Mouse (Mus musculus) intestine, embryonic 15.5 days (tissue): ENCODE measurements around the gene Jam3. TPM values are rescaled to one million over a fixed set of nuclear protein-coding genes. Genes with fewer than 3 reads are reported as not detected.

Source experiments
- ATAC-seq: fragments of 200-750 bp; cut with Nextera tagmentation; 2 replicates; pipeline ENCODE4 v1.8.0; 2017; ENCODE audit warnings: moderate TSS enrichment, moderate library complexity
- H3K27ac ChIP-seq: fragments of 300-500 bp; sonication (generic); 2 replicates; pipeline ENCODE4 v1.5.1; 2015; ENCODE audit warnings: mild to moderate bottlenecking, inconsistent platforms
- H3K27me3 ChIP-seq: fragments of 300-500 bp; sonication (generic); replicated peaks from 2 replicates; pipeline ENCODE4 v1.6.1; 2015; ENCODE audit warnings: inconsistent platforms
- H3K36me3 ChIP-seq: fragments of 300-500 bp; sonication (generic); 2 replicates; pipeline ENCODE4 v1.6.1; 2015; ENCODE audit warnings: inconsistent platforms
- H3K4me1 ChIP-seq: fragments of 300-500 bp; sonication (generic); replicated peaks from 2 replicates; pipeline ENCODE4 v1.6.1; 2015; ENCODE audit warnings: inconsistent platforms
- H3K4me2 ChIP-seq: fragments of 300-500 bp; sonication (generic); replicated peaks from 2 replicates; pipeline ENCODE4 v1.6.1; 2015; ENCODE audit warnings: mild to moderate bottlenecking, inconsistent platforms
- H3K4me3 ChIP-seq: fragments of 300-500 bp; sonication (generic); replicated peaks from 2 replicates; pipeline ENCODE4 v1.5.1; 2015; ENCODE audit warnings: inconsistent platforms
- H3K9ac ChIP-seq: fragments of 300-500 bp; sonication (generic); 2 replicates; pipeline ENCODE4 v1.6.1; 2015; ENCODE audit warnings: inconsistent platforms
- H3K9me3 ChIP-seq: fragments of 300-500 bp; sonication (generic); 2 replicates; pipeline ENCODE4 v1.6.1; 2016; ENCODE audit warnings: inconsistent platforms
- WGBS: fragments of 180-500 bp; shearing (Covaris S2); methylation state at CpG from one replicate; pipeline ENCODE4 v1.1.7; 2015; 5-methylcytosine and 5-hydroxymethylcytosine counted together
- polyA plus RNA-seq: library from polyadenylated mRNA; unstranded; fragments of >200 nt; fragmentation: Nextera tagmentation; extraction: Ambion mirVana; gene quantifications from 2 replicates; pipeline ENCODE4 v1.2.1, GENCODE M21; 2015

Gene Jam3
- polyA plus RNA-seq, 1 experiment from 2014 or later = 55.1 TPM

DNA sequence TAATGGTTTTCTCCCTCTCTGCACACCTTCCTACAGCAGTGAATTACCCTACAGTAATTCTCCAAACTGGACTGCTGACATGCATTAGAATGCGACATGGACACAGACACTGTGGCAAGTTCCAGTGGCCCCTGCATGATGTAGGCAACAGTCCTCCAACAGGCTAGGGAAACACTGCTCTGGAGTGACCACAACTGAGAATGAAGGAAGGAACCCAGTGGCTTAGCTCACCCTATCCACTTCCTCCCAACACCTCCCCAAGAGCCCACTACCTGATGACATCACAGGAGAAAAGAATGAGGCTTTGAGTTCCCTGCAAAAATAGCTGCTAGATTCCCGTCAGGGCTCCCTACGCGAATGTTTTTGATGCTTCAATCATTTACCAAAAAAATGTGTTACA, 55.7 kb downstream of the Jam3 start:
- Histone ChIP-seq H3K4me2 (no peak overlapping the region), H3K27ac (no peak overlapping the region), H3K36me3 (peaks cover 3% of the 10 kb centered on the region; the same call in 1 of the 2 replicates), H3K4me1 (no peaks in the 10 kb centered on the region), H3K9ac (no peak overlapping the region), H3K27me3 (no peaks in the 10 kb centered on the region), H3K4me3 (no peak overlapping the region), H3K9me3 (no peaks in the 10 kb centered on the region)
- no peak for ATAC-seq
- 80% methylated on average over 4 of the region's 4 CpGs for WGBS

DNA sequence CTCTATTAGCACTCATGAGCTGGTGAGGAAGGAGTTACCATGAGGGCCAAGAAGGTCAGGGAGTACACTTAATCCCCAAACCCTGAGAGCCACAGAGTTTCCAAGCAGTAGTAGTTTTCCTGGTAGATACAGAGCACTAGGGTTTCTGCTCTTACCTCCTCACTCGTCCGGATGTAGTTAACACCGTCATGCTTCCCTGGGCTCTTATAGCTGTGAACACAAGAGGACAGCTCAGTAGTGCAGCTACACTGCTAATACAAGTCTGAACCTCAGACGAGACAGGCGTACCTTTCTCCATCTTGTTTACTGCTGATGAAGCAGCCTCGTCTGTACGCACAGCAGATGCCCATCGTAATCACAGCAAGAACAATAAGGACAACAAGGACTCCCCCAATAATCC, 56.7 kb downstream of the Jam3 start:
- no peak overlapping the region for H3K27ac ChIP-seq
- H3K9me3 ChIP-seq = no peaks in the 10 kb centered on the region
- H3K27me3 ChIP-seq = no peaks in the 10 kb centered on the region
- no peak for ATAC-seq
- WGBS = 84% methylated on average over 8 of the region's 8 CpGs
- peaks cover 3% of the 10 kb centered on the region; the same call in 1 of the 2 replicates for H3K36me3 ChIP-seq
- no peak overlapping the region for H3K4me3 ChIP-seq
- H3K4me2 ChIP-seq = no peak overlapping the region
- H3K4me1 ChIP-seq = no peaks in the 10 kb centered on the region
- no peak overlapping the region for H3K9ac ChIP-seq

DNA sequence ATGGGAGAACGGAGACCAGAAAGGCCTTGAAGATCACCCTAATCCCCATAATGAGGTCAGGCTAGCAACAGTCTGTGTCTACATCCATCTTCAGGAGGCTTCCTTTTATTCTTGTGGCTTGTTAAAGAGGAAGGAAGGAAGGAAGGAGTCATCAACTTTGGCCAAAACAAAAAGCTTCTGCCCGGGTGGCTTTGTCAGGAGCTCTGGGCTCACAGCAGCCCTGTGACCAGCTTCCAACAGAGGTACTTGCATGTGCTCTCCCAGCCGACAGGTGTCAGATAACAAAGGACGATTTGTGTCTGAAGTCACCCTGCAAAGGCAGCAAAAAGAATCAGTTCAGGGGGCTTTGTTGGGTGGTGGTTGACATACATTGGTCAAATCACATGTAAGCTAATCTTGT, 57.1 kb downstream of the Jam3 start:
- H3K4me3 ChIP-seq = no peak overlapping the region
- H3K27ac ChIP-seq = no peak overlapping the region
- no peaks in the 10 kb centered on the region for H3K4me1 ChIP-seq
- H3K9ac ChIP-seq = no peak overlapping the region
- peaks cover 6% of the 10 kb centered on the region for H3K36me3 ChIP-seq
- H3K9me3 ChIP-seq = no peaks in the 10 kb centered on the region
- H3K4me2 ChIP-seq = no peak overlapping the region
- no peak for ATAC-seq
- 55% methylated on average over 4 of the region's 4 CpGs for WGBS
- no peaks in the 10 kb centered on the region for H3K27me3 ChIP-seq

DNA sequence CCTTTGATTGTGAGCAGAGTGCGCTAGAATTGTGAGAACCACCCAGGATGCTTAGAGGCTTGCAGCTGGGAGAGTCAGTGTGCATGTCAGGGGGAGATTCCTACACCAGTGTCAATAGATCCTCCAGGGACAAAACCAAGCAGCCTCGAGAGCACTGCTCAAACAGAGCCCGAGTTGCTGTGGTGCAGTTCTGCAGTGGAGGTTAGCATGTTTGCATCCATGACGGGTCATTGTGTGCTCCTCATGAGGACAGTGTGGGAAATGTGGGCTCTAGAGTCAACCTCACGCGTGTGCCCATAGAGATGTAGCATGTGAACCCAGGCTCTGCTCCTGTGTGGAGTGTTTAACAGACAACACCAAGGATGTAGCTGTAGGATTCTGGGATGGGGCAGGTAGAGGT, 62.3 kb downstream of the Jam3 start:
- no peak for ATAC-seq
- no peak overlapping the region for H3K4me3 ChIP-seq

DNA sequence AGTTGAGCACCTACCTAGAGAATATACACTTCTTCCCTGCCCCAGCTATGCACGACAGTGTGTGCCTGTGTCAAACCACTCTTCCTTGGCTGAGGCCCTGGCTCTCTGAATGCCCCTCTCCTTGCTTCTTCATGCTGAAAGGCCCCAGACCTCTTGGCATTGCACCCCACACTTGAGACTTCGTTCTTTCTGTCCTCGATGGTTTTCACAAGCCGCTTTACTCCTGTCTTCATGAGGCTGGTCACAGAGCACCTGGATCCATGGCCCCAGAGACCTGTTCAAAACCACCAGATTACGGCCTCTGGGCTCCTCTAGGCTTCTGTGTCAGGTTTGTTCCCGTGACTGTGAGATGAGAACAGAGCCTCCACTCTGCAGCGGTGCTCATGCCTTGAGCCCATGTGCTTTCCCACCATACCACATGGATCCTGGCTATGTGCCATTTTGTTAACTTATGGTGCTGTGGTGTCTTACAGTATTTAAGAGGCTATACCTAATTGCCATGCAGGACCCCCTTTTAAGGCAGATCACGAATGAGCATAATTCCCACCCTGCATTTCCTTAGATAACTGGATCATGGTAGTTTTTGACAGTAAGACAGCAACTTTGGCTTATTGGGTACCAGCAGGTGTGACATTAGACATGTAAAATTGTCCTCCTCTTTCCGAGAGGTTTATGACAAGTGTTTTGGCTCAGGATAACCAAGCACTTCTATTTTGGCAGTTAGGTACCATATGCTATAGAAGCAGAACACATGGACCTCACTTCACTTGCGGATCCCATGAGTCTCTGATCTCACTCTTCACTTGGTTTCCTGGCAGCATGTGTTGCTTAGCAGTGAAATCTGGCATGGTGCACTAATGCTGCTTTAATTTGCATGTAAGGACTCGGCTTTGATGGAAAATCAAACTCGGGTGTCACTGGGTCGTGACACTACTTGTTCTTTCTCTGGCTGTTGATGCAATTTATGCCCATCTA, 64.1 kb downstream of the Jam3 start:
- ATAC-seq = no peak
- no peak overlapping the region for H3K27ac ChIP-seq
- 90% methylated on average over 13 of the region's 13 CpGs for WGBS
- peaks cover 31% of the 10 kb centered on the region for H3K36me3 ChIP-seq
- no peak overlapping the region for H3K9ac ChIP-seq
- no peak overlapping the region for H3K4me3 ChIP-seq
- no peak overlapping the region for H3K4me2 ChIP-seq
- H3K9me3 ChIP-seq = no peaks in the 10 kb centered on the region
- no peaks in the 10 kb centered on the region for H3K27me3 ChIP-seq
- H3K4me1 ChIP-seq = no peaks in the 10 kb centered on the region

More for the DNA sequence above, 62.3 kb downstream of the Jam3 start:
- 90% methylated on average over 6 of the region's 6 CpGs for WGBS
- Histone ChIP-seq H3K27ac (no peak overlapping the region), H3K9me3 (no peaks in the 10 kb centered on the region), H3K9ac (no peak overlapping the region), H3K4me1 (no peaks in the 10 kb centered on the region), H3K36me3 (peaks cover 18% of the 10 kb centered on the region), H3K4me2 (no peak overlapping the region), H3K27me3 (no peaks in the 10 kb centered on the region)

DNA sequence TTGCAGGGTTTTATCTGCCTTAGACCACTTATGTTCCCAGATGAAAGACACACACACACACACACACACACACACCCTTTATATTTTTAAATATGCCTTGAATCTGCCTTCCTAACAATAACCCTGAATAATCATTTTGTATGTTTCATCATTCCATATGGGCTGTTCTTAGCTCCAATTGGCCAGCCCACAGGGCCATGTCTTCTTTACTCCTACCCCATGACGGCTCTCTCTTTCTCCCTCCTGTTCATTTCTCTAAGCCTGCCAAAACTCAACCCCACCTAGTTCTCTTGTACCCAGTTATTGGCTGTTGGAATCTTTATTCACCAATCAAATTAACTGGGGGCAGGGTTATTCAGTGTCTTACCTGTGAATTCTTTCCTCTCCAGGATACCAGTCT, 65.1 kb downstream of the Jam3 start:
- Histone ChIP-seq H3K27me3 (no peaks in the 10 kb centered on the region), H3K9ac (no peak overlapping the region), H3K9me3 (no peaks in the 10 kb centered on the region), H3K27ac (no peak overlapping the region), H3K4me3 (no peak overlapping the region), H3K4me1 (no peaks in the 10 kb centered on the region), H3K36me3 (peaks cover 35% of the 10 kb centered on the region), H3K4me2 (no peak overlapping the region)
- WGBS = 96% methylated on average over 1 of the region's 1 CpGs
- no peak for ATAC-seq

DNA sequence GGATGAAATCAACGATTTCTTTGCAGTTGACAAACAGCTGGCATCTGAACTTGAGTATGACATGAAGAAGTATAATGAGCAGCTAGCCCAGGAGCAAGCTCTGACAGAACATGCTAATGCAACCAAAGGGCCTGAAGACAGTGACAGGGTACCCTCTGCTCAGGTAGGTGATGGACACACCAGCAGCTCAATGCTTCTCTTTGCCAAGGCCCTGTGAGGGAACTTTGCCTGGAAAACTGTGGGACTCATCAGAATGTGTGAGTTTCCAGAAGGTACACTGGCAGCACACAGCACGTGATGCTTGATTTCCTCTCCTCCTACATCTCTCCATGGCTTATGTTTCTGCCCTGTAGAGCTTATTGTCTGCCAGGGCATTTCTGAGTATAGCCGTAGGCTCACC, 67.8 kb downstream of the Jam3 start:
- ATAC-seq = no peak
- WGBS = 90% methylated on average over 3 of the region's 3 CpGs
- Histone ChIP-seq H3K4me2 (no peak overlapping the region), H3K36me3 (peaks cover 46% of the 10 kb centered on the region), H3K9ac (no peak overlapping the region), H3K4me1 (no peaks in the 10 kb centered on the region), H3K27ac (no peak overlapping the region), H3K9me3 (no peaks in the 10 kb centered on the region), H3K4me3 (no peak overlapping the region), H3K27me3 (no peaks in the 10 kb centered on the region)

DNA sequence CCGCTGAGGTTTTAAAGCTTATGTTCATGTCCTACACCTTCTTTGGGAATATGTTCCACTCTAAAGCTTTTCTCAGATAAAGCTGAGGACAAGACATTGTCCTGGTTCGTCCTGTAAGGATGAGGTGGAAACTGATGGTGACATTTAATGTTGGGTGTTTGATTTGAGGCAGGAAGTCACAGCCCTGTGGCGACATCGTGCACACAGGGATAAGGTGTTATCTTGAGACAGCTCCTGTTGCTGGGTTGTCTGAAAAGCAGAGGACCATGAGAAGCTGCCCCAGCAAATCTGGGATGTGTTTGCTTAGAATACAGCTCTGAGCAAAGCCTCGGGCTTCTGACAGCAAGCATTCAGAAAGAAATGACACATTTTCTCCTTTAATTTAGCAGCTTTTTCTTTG, 69.0 kb downstream of the Jam3 start:
- no peak overlapping the region for H3K4me2 ChIP-seq
- H3K9me3 ChIP-seq = no peaks in the 10 kb centered on the region
- H3K4me1 ChIP-seq = no peaks in the 10 kb centered on the region
- no peak overlapping the region for H3K27ac ChIP-seq
- WGBS = 90% methylated on average over 5 of the region's 5 CpGs
- no peak overlapping the region for H3K4me3 ChIP-seq
- peaks cover 49% of the 10 kb centered on the region for H3K36me3 ChIP-seq
- ATAC-seq = no peak
- no peaks in the 10 kb centered on the region for H3K27me3 ChIP-seq
- H3K9ac ChIP-seq = no peak overlapping the region

DNA sequence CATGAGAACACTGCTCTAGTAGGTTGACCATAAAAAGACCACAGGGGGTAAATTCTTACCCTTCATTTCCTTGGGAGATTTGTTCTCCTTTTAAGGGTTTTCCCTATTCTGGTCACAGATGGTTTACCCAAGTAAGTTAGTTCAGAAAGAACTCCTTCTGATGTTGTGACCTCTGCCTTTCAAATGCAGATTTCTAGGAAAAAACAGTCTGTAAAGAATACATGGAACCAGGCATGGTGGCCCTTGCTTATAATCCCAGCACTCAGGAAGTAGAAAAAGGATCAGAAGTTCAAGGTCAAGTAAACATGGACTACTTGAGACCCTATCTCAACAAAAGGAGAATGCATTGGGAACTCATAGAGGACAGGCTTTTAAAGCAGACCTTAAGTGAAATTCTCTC, 79.4 kb downstream of the Jam3 start:
- Histone ChIP-seq H3K4me2 (no peak overlapping the region), H3K27me3 (no peaks in the 10 kb centered on the region), H3K9me3 (no peaks in the 10 kb centered on the region), H3K27ac (no peak overlapping the region), H3K4me3 (no peak overlapping the region), H3K4me1 (no peaks in the 10 kb centered on the region), H3K36me3 (peaks cover 15% of the 10 kb centered on the region), H3K9ac (no peak overlapping the region)
- ATAC-seq = no peak

DNA sequence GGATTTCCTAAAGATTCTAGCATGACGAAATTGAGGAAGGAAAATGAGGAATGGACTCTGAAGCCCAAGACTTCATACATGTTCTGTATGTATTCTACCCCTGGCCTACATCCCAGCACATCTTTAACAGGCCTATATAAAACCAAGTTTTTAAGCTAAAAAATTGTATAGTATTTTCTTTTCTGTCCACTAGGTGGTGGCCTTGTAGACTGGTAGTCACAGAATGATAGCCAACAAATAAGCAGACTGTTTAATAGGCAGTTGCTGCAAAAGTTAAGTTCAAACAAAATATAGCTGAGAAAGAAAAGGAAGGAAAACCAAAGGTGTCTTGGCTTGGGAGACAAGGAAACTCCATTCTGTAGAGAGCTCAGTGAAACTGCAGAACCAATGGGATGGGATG, 80.5 kb downstream of the Jam3 start:
- Histone ChIP-seq H3K9ac (no peak overlapping the region), H3K9me3 (no peaks in the 10 kb centered on the region), H3K27me3 (no peaks in the 10 kb centered on the region), H3K4me2 (no peak overlapping the region), H3K4me3 (no peak overlapping the region), H3K4me1 (no peaks in the 10 kb centered on the region), H3K27ac (no peak overlapping the region), H3K36me3 (peaks cover 18% of the 10 kb centered on the region)
- no peak for ATAC-seq
- 82% methylated on average over 1 of the region's 1 CpGs for WGBS

DNA sequence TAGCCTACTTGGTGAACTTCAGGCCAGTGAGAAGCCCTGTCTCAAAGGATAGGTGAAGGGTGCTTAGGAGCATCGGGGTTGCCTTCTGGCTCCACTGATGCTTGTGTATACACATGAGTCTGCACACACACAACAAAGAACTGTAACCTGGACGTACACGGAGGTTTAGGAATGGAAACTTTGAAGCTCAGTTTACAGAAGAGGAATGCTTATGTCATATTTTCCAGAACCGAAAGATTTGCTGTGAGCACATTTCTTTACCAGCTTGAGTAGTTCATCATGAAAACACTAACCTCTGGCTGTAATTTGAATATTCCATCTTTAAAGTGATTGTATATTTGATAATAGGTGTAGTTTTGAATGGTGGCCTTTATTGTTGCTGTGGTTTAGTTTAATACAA, 84.3 kb downstream of the Jam3 start:
- H3K9me3 ChIP-seq = no peaks in the 10 kb centered on the region
- H3K4me1 ChIP-seq = no peaks in the 10 kb centered on the region
- H3K27me3 ChIP-seq = no peaks in the 10 kb centered on the region
- H3K36me3 ChIP-seq = peaks cover 23% of the 10 kb centered on the region
- no peak overlapping the region for H3K27ac ChIP-seq
- no peak overlapping the region for H3K9ac ChIP-seq
- H3K4me2 ChIP-seq = no peak overlapping the region
- H3K4me3 ChIP-seq = no peak overlapping the region
- 88% methylated on average over 4 of the region's 4 CpGs for WGBS
- ATAC-seq = no peak

DNA sequence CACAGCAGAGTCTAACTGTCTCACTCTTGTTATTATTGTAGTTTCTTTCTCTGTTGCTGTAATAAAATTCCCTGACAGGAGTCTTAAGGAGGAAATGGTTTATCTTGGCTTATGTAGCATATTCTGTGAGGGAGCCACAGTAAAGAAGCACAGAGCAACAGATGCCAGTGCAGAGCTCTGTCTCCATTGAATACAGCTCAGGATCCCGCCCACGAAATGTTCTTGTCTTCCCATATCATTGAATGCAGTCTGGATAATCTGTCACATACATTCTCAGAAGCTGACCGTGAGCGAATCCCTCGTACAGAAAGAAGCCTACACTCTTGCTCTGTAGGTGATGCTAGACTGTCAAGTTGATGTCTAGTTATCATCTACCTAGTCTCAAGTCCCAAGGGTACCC, 96.9 kb downstream of the Jam3 start:
- no peak for ATAC-seq
- Histone ChIP-seq H3K27me3 (no peaks in the 10 kb centered on the region), H3K9me3 (no peaks in the 10 kb centered on the region), H3K4me3 (no peak overlapping the region), H3K27ac (no peak overlapping the region), H3K4me2 (no peak overlapping the region), H3K4me1 (no peaks in the 10 kb centered on the region), H3K9ac (no peak overlapping the region), H3K36me3 (peaks cover 24% of the 10 kb centered on the region)
- WGBS = 94% methylated on average over 5 of the region's 5 CpGs

DNA sequence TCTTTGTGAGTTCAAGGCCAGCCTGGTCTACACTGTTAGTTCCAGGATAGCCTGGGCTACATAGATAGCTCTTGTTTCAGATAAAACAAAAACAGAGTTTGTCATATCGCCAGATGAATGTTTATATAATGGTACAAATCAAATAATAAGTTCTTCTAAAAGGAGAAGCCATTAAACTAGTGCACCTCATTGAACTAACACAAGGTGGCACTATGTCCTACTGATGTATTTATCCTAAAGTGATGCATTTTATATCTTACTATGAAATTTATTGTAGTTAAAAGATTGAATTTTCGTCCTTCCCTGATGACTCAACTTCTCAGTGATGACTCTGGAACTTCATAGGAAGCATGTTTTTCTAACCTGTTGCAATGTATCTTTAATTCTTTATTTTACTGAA, 105.7 kb downstream of the Jam3 start:
- Histone ChIP-seq H3K27ac (no peak overlapping the region), H3K27me3 (no peaks in the 10 kb centered on the region), H3K4me2 (no peak overlapping the region), H3K9me3 (no peaks in the 10 kb centered on the region), H3K4me1 (no peaks in the 10 kb centered on the region), H3K9ac (no peak overlapping the region), H3K4me3 (no peak overlapping the region), H3K36me3 (peaks cover 38% of the 10 kb centered on the region)
- 88% methylated on average over 2 of the region's 2 CpGs for WGBS
- no peak for ATAC-seq
